Comparison of ENCODE assay signal across 10 mouse cellular contexts in genomic region chr4:53030326-53030948, GRCm38 (mm10). TPM values are rescaled to one million over a fixed set of nuclear protein-coding genes. Genes with fewer than 3 reads are reported as not detected.
DNase-seq lines count a peak whose midpoint lies in the region; ATAC-seq and TF ChIP-seq lines count a peak whose summit lies in the region.
"Had no signal": no experiment of that assay in that cellular context is flagged by ENCODE, and none has a peak within 500 bp of the region (broad histone marks: within the 10 kb centered on the region; RNA-seq: fewer than 3 reads in every experiment).

No protein-coding gene starts in this region.

- TF ChIP-seq EP300 in heart, adult 2 months (IDR thresholded peaks at IDR 0.05; ENCODE audit: insufficient read depth, low read depth, low read length), result no peak
- TF ChIP-seq EP300 in liver, embryonic 14.5 days (IDR thresholded peaks at IDR 0.05; ENCODE audit: low read depth), result no peak

- H3K4me1 ChIP-seq in heart, adult 2 months (ENCODE audit: control insufficient read depth, insufficient read depth, low read length), result no peaks in the 10 kb centered on the region
- no peaks in the 10 kb centered on the region for H3K4me1 ChIP-seq in liver, embryonic 14.5 days (replicated peaks; ENCODE audit: control insufficient read depth in 2 of 2, insufficient read depth in 2 of 2, low read length in 1 of 2)
- H3K4me1 ChIP-seq in neural tube, embryonic 13.5 days (replicated peaks), result peaks cover 6% of the 10 kb centered on the region; the same call in 1 of the 2 replicates
- H3K4me1 ChIP-seq: liver, embryonic 12.5 days had no signal

- no peaks in the 10 kb centered on the region for H3K79me2 ChIP-seq in heart, adult 2 months (replicated peaks; ENCODE audit: control insufficient read depth, insufficient read depth, low read length)

- peaks cover 5% of the 10 kb centered on the region for H3K36me3 ChIP-seq in heart, adult 2 months (ENCODE audit: control insufficient read depth, insufficient read depth, low read length)
- H3K36me3 ChIP-seq in liver, embryonic 14.5 days (replicated peaks; ENCODE audit: control insufficient read depth, insufficient read depth, low read depth), result no peaks in the 10 kb centered on the region
- peaks cover 24% of the 10 kb centered on the region for H3K36me3 ChIP-seq in neural tube, embryonic 13.5 days

- H3K27ac ChIP-seq in heart, adult 2 months, result no peak overlapping the region
- H3K27ac ChIP-seq in liver, embryonic 14.5 days, result no peak overlapping the region
- H3K27ac ChIP-seq in neural tube, embryonic 13.5 days (replicated peaks), result no peak overlapping the region
- H3K27ac ChIP-seq: liver, embryonic 12.5 days had no signal

- WGBS in heart, adult 2 months, result 53% methylated on average over 8 of the region's 8 CpGs
- 48% methylated on average over 8 of the region's 8 CpGs for WGBS in liver, embryonic 14.5 days (ENCODE audit: insufficient replicate concordance)
- 10% methylated on average over 8 of the region's 8 CpGs for WGBS in neural tube, embryonic 13.5 days

- H3K9me3 ChIP-seq in liver, embryonic 14.5 days (ENCODE audit: control insufficient read depth, low read length), result no peaks in the 10 kb centered on the region
- no peaks in the 10 kb centered on the region; the same call in 1 of the 2 replicates for H3K9me3 ChIP-seq in neural tube, embryonic 13.5 days
- H3K9me3 ChIP-seq: liver, embryonic 12.5 days had no signal

- peak; percentile 60 for TF ChIP-seq CTCF in heart, adult 2 months (IDR thresholded peaks at IDR 0.05)
- peak; percentile 6; the same call in 1 of the 2 replicates for TF ChIP-seq CTCF in liver, embryonic 14.5 days (IDR thresholded peaks at IDR 0.05; ENCODE audit: low read depth)

- intact Hi-C loops in heart, adult 2 months (cut with DNase I), result loop anchor here (5.0 to 10.0 kb wide), 2 partner anchors 327 to 564 kb away; no protein-coding TSS in a partner anchor

- no peak overlapping the region for H3K4me3 ChIP-seq in heart, adult 2 months
- H3K4me3 ChIP-seq in liver, embryonic 14.5 days (ENCODE audit: insufficient read depth in 1 of 2, low read depth in 2 of 2, low read length in 2 of 2), result no peak overlapping the region
- H3K4me3 ChIP-seq in neural tube, embryonic 13.5 days, result no peak overlapping the region
- H3K4me3 ChIP-seq: liver, embryonic 12.5 days had no signal

- no peak overlapping the region for H3K9ac ChIP-seq in heart, adult 2 months (ENCODE audit: low read depth, low read length)
- no peak overlapping the region for H3K9ac ChIP-seq in liver, embryonic 14.5 days (replicated peaks)
- H3K9ac ChIP-seq in neural tube, embryonic 13.5 days, result no peak overlapping the region
- H3K9ac ChIP-seq: liver, embryonic 12.5 days had no signal

- no peak for ATAC-seq in liver, embryonic 14.5 days (ENCODE audit: insufficient read depth)
- ATAC-seq in neural tube, embryonic 13.5 days (ENCODE audit: low read depth), result 0 out of 2 replicates have a peak, but pooled peaks have one; percentile 65
- ATAC-seq: liver, embryonic 12.5 days had no signal

- no peak for DNase-seq in heart, adult 2 months
- DNase-seq in heart, adult 18-20 months, result no peak
- DNase-seq in liver, embryonic 14.5 days (ENCODE audit: low read depth in 3 of 3, low spot score in 3 of 3), result no peak
- no peak for DNase-seq in liver
- peak; percentile 77 for DNase-seq in embryo, embryonic 10 days (ENCODE audit: low spot score)
- DNase-seq in B cell, adult 2 months, result no peak
- DNase-seq in natural killer cell, adult 2 months (ENCODE audit: low spot score in 2 of 2), result no peak

- H3K4me2 ChIP-seq in liver, embryonic 14.5 days (ENCODE audit: low read depth), result no peak overlapping the region
- no peak overlapping the region for H3K4me2 ChIP-seq in neural tube, embryonic 13.5 days
- H3K4me2 ChIP-seq: liver, embryonic 12.5 days had no signal

- TF ChIP-seq POLR2A in heart, adult 2 months (IDR thresholded peaks at IDR 0.05; ENCODE audit: insufficient read depth, low read depth, low read length), result no peak

- no peaks in the 10 kb centered on the region for H3K27me3 ChIP-seq in heart, adult 2 months (ENCODE audit: control insufficient read depth, insufficient read depth, low read length)
- no peaks in the 10 kb centered on the region for H3K27me3 ChIP-seq in liver, embryonic 14.5 days (ENCODE audit: control insufficient read depth, insufficient read depth, low read length)
- no peaks in the 10 kb centered on the region for H3K27me3 ChIP-seq in neural tube, embryonic 13.5 days
- H3K27me3 ChIP-seq: liver, embryonic 12.5 days had no signal

RNA-seq across cellular contexts. Expression of gene Nipsnap3b, which starts 18.8 kb away (rescaled TPM):
- 1 to 10 TPM; 4.6 to 5.3 TPM for total RNA-seq in heart, adult 2 months (2021)
- 6.7 and 11.0 TPM in 2 replicates for polyA plus RNA-seq in heart, adult 2 months (2012; rRNA removed)
- total RNA-seq in heart, adult 18-20 months (2021), result 1 to 10 TPM; 7.6 to 7.7 TPM
- polyA plus RNA-seq in liver, embryonic 14.5 days (2012; rRNA removed), result 12.0 and 13.2 TPM in 2 replicates
- 33.7 and 38.4 TPM in 2 replicates for polyA plus RNA-seq in liver, embryonic 14.5 days (2014; fragmentation: Nextera tagmentation; extraction: Ambion mirVana)
- polyA plus RNA-seq in neural tube, embryonic 13.5 days (2015; fragmentation: Nextera tagmentation; extraction: Ambion mirVana), result 172 and 181 TPM in 2 replicates

RNA-seq across cellular contexts. Expression of gene Nipsnap3a, which starts 41.4 kb away (rescaled TPM):
- total RNA-seq in heart, adult 2 months (2021), result not detected
- not detected in 2 replicates for polyA plus RNA-seq in heart, adult 2 months (2012; rRNA removed)
- total RNA-seq in heart, adult 18-20 months (2021), result not detected
- polyA plus RNA-seq in liver, embryonic 14.5 days (2012; rRNA removed), result not detected in 2 replicates
- not detected in 2 replicates for polyA plus RNA-seq in liver, embryonic 14.5 days (2014; fragmentation: Nextera tagmentation; extraction: Ambion mirVana)
- polyA plus RNA-seq in neural tube, embryonic 13.5 days (2015; fragmentation: Nextera tagmentation; extraction: Ambion mirVana), result not detected in 2 replicates
- polyA plus RNA-seq: heart, embryonic 16.5 days; liver, embryonic 12.5 days had no signal
